Comparison of ENCODE assay signal across 7 mouse cellular contexts in the genomic region with DNA sequence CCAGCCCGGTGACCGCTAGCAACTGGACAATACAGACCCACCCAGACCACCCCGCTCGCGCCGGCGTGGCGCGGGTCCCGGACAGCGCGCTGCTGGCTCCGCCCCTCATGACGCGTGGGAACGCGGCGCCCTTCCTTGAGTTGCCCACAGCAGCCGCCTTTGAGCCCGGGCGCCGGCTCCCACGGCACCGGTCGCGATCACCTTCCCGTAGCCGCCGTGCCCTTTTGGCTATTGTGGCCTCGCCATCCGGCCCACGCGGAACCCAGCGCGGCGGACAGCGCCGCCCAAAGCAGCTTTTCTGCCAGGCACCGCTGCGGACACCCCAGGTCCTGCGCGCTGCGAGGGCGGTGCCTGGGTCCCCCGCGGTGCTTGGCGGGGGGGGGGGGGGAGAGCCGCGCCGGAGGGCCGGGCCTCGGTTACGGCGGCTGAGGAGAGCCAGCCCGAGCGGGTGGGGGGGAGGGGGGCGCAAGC. TPM values are rescaled to one million over a fixed set of nuclear protein-coding genes. Genes with fewer than 3 reads are reported as not detected.
DNase-seq lines count a peak whose midpoint lies in the region; ATAC-seq lines count a peak whose summit lies in the region.

A gene (plus strand): TSS at position 162 of the 471 bp plus-strand sequence.

- peak within 1 kb of the TSS; percentile 46 for H3K4me3 ChIP-seq in intestine, embryonic 16.5 days (ENCODE audit: low read length)
- peak within 1 kb of the TSS; percentile 35 for H3K4me3 ChIP-seq in midbrain, embryonic 11.5 days (ENCODE audit: low read depth, low read length)

- under 1% methylated on average over 40 of the region's 57 CpGs for WGBS in intestine, embryonic 16.5 days
- under 1% methylated on average over 40 of the region's 57 CpGs for WGBS in midbrain, embryonic 11.5 days

- intact Hi-C loops in left cerebral cortex, postnatal 36 days (cut with DNase I) = no loop called here

- peak within 1 kb of the TSS; percentile 53 for H3K9ac ChIP-seq in intestine, embryonic 16.5 days (ENCODE audit: low read depth, low read length)
- H3K9ac ChIP-seq in midbrain, embryonic 11.5 days (ENCODE audit: low read length) = peak within 1 kb of the TSS; percentile 46

- H3K27me3 ChIP-seq in intestine, embryonic 16.5 days (replicated peaks; ENCODE audit: control insufficient read depth, insufficient read depth, low read length) = no peaks in the 10 kb centered on the region
- no peaks in the 10 kb centered on the region for H3K27me3 ChIP-seq in midbrain, embryonic 11.5 days (ENCODE audit: control insufficient read depth, insufficient read depth, low read length)

- H3K9me3 ChIP-seq in intestine, embryonic 16.5 days (ENCODE audit: control insufficient read depth, low read length) = no peaks in the 10 kb centered on the region
- no peaks in the 10 kb centered on the region for H3K9me3 ChIP-seq in midbrain, embryonic 11.5 days (ENCODE audit: control insufficient read depth, low read length)

- peak within 1 kb of the TSS; percentile 11 for H3K4me2 ChIP-seq in intestine, embryonic 16.5 days (ENCODE audit: low read depth, low read length)
- H3K4me2 ChIP-seq in midbrain, embryonic 11.5 days = peak within 1 kb of the TSS; percentile 30

- peak within 1 kb of the TSS; percentile 21 for H3K27ac ChIP-seq in intestine, embryonic 16.5 days (ENCODE audit: low read length)
- peak within 1 kb of the TSS; percentile 4; the same call in 1 of the 2 replicates for H3K27ac ChIP-seq in midbrain, embryonic 11.5 days (ENCODE audit: low read depth, low read length)

- ATAC-seq in intestine, embryonic 16.5 days = peak; percentile 89
- ATAC-seq in midbrain, embryonic 11.5 days (ENCODE audit: low FRiP score) = peak; percentile 83

- H3K36me3 ChIP-seq in intestine, embryonic 16.5 days (ENCODE audit: control insufficient read depth, insufficient read depth, low read length) = no peaks in the 10 kb centered on the region
- peaks cover 6% of the 10 kb centered on the region for H3K36me3 ChIP-seq in midbrain, embryonic 11.5 days (ENCODE audit: control insufficient read depth, insufficient read depth, low read length)

- H3K4me1 ChIP-seq in intestine, embryonic 16.5 days (ENCODE audit: control insufficient read depth, insufficient read depth, low read length) = no peaks in the 10 kb centered on the region
- no peaks in the 10 kb centered on the region; the same call in 1 of the 2 replicates for H3K4me1 ChIP-seq in midbrain, embryonic 11.5 days (ENCODE audit: control insufficient read depth, insufficient read depth, low read length)

- DNase-seq in adrenal gland, adult 2 months = peak; percentile 93
- DNase-seq in embryo, embryonic 11.5 days (ENCODE audit: low read depth, low spot score) = peak; percentile 91
- peak; percentile 90 to 93 for DNase-seq in gastrocnemius, postnatal 4 days (ENCODE audit: low spot score in 2 of 2)
- DNase-seq in left cerebral cortex, postnatal 36 days (ENCODE audit: low spot score in 2 of 2) = peak; percentile 93 to 95
- DNase-seq in midbrain, embryonic 11.5 days (ENCODE audit: low spot score, missing footprints) = peak; percentile 99
- DNase-seq in skeletal muscle tissue, adult 2 months (ENCODE audit: low read depth, low spot score) = peak; percentile 83

RNA-seq across cellular contexts. Expression of the gene that starts here (rescaled TPM):
- 10 to 100 TPM; 55.4 to 67.1 TPM for total RNA-seq in adrenal gland, adult 2 months (2021)
- 25.8 and 27.2 TPM in 2 replicates for polyA plus RNA-seq in adrenal gland, adult 2 months (2012; rRNA removed)
- total RNA-seq in gastrocnemius, postnatal 4 days (2021) = 10 to 100 TPM; 45.8 to 53.6 TPM
- polyA plus RNA-seq in intestine, embryonic 16.5 days (2015; fragmentation: Nextera tagmentation; extraction: Ambion mirVana) = 31.0 and 32.4 TPM in 2 replicates
- 10 to 100 TPM; 57.4 to 72.3 TPM for total RNA-seq in left cerebral cortex, postnatal 36 days (2021)
- 54.5 and 54.7 TPM in 2 replicates for polyA plus RNA-seq in midbrain, embryonic 11.5 days (2014; fragmentation: Nextera tagmentation; extraction: Ambion mirVana)

Comparison
In these comparisons a context has a peak if more than half of its experiments do, and no peak if none do; other contexts are left out.
1. Peak in every context shown above with its lines: DNase-seq, ATAC-seq, H3K4me3 ChIP-seq and H3K27ac ChIP-seq.